Mouse (Mus musculus) stomach, embryonic 14.5 days (tissue): ENCODE results near the gene Gm15557. TPM values are rescaled to one million over a fixed set of nuclear protein-coding genes. Genes with fewer than 3 reads are reported as not detected.

Experiments
- ATAC-seq: fragments of 200-750 bp; cut with Nextera tagmentation; 2 replicates; pipeline ENCODE4 v1.8.0; 2017; ENCODE audit warnings: low read depth, moderate TSS enrichment; ENCODE audit not compliant: insufficient number of reproducible peaks, insufficient read depth, low FRiP score
- H3K27ac ChIP-seq: fragments of 300-500 bp; sonication (generic); 2 replicates; pipeline ENCODE4 v1.5.1; 2014; ENCODE audit warnings: mild to moderate bottlenecking, low read length, moderate library complexity, mixed read lengths
- H3K27me3 ChIP-seq: fragments of 300-500 bp; sonication (generic); 2 replicates; pipeline ENCODE4 v1.6.1; 2014; ENCODE audit warnings: low read length, control low read depth, mixed read lengths; ENCODE audit not compliant: control insufficient read depth, insufficient read depth
- H3K36me3 ChIP-seq: fragments of 300-500 bp; sonication (generic); 2 replicates; pipeline ENCODE4 v1.6.1; 2014; ENCODE audit warnings: mild to moderate bottlenecking, control low read depth, low read length, moderate library complexity, mixed read lengths; ENCODE audit not compliant: control insufficient read depth, insufficient read depth
- H3K4me1 ChIP-seq: fragments of 300-500 bp; sonication (generic); 2 replicates; pipeline ENCODE4 v1.6.1; 2014; ENCODE audit warnings: low read length, control low read depth, mixed read lengths; ENCODE audit not compliant: control insufficient read depth, insufficient read depth
- H3K4me2 ChIP-seq: fragments of 300-500 bp; sonication (generic); replicated peaks from 2 replicates; pipeline ENCODE4 v1.6.1; 2014; ENCODE audit warnings: low read depth, low read length, control low read depth
- H3K4me3 ChIP-seq: fragments of 300-500 bp; sonication (generic); 2 replicates; pipeline ENCODE4 v1.5.1; 2014; ENCODE audit warnings: low read depth, low read length, control low read depth
- H3K9ac ChIP-seq: fragments of 300-500 bp; sonication (generic); replicated peaks from 2 replicates; pipeline ENCODE4 v1.6.1; 2014; ENCODE audit warnings: low read depth, mild to moderate bottlenecking, control low read depth, low read length, moderate library complexity, mixed read lengths
- H3K9me3 ChIP-seq: fragments of 300-500 bp; sonication (generic); 2 replicates; pipeline ENCODE4 v1.6.1; 2016; ENCODE audit warnings: low read depth, low read length, control low read depth; ENCODE audit not compliant: control insufficient read depth
- WGBS: fragments of 180-500 bp; shearing (Covaris S2); extraction: QIAGEN DNeasy Blood & Tissue Kit; methylation state at CpG from one replicate; pipeline ENCODE4 v1.1.7; 2014; 5-methylcytosine and 5-hydroxymethylcytosine counted together
- polyA plus RNA-seq: library from polyadenylated mRNA; unstranded; fragments of >200 nt; fragmentation: Nextera tagmentation; extraction: Ambion mirVana; gene quantifications from 2 replicates; pipeline ENCODE4 v1.2.1, GENCODE M21; 2014

Gene Gm15557
- polyA plus RNA-seq, 1 experiment from 2014 or later, result not detected

GRCm38 (mm10) chr2:155928711-155929345, 11.7 kb upstream of the Gm15557 start:
- 74% methylated on average over 7 of the region's 7 CpGs for WGBS
- H3K9ac ChIP-seq, result peak overlapping the region; percentile 50
- no peaks in the 10 kb centered on the region for H3K27me3 ChIP-seq
- ATAC-seq, result no peak
- H3K27ac ChIP-seq, result no peak overlapping the region
- no peaks in the 10 kb centered on the region for H3K36me3 ChIP-seq
- peaks cover 7% of the 10 kb centered on the region for H3K4me1 ChIP-seq
- peak overlapping the region; percentile 56 for H3K4me3 ChIP-seq
- H3K4me2 ChIP-seq, result peak overlapping the region; percentile 75
- no peaks in the 10 kb centered on the region for H3K9me3 ChIP-seq

GRCm38 (mm10) chr2:155929531-155930442, 10.7 kb upstream of the Gm15557 start, which contains the start of gene Uqcc1:
TSS of gene Uqcc1 (minus strand) at chr2:155930310.
- under 1% methylated on average over 38 of the region's 38 CpGs for WGBS
- peak within 1 kb of the TSS; percentile 50 for H3K9ac ChIP-seq
- peak within 1 kb of the TSS; percentile 88 for H3K27ac ChIP-seq

GRCm38 (mm10) chr2:155939897-155940529, 515 bp upstream of the Gm15557 start:
- Histone ChIP-seq H3K4me1 (peaks cover 10% of the 10 kb centered on the region), H3K4me3 (no peak overlapping the region), H3K4me2 (no peak overlapping the region), H3K27me3 (no peaks in the 10 kb centered on the region), H3K36me3 (no peaks in the 10 kb centered on the region), H3K9ac (no peak overlapping the region), H3K27ac (no peak overlapping the region), H3K9me3 (no peaks in the 10 kb centered on the region)
- no peak for ATAC-seq
- 68% methylated on average over 7 of the region's 7 CpGs for WGBS

More at GRCm38 (mm10) chr2:155929531-155930442, 10.7 kb upstream of the Gm15557 start, which contains the start of gene Uqcc1:
- peak; percentile 88 for ATAC-seq
- Histone ChIP-seq H3K36me3 (no peaks in the 10 kb centered on the region), H3K4me1 (peaks cover 7% of the 10 kb centered on the region), H3K27me3 (no peaks in the 10 kb centered on the region), H3K4me3 (peak within 1 kb of the TSS; percentile 56), H3K4me2 (peak within 1 kb of the TSS; percentile 75), H3K9me3 (no peaks in the 10 kb centered on the region)

- no peak overlapping the region for H3K4me3 ChIP-seq
- H3K9me3 ChIP-seq, result no peaks in the 10 kb centered on the region
- no peak for ATAC-seq
- H3K9ac ChIP-seq, result no peak overlapping the region
- H3K36me3 ChIP-seq, result no peaks in the 10 kb centered on the region
- no peak overlapping the region for H3K27ac ChIP-seq
- no peaks in the 10 kb centered on the region for H3K27me3 ChIP-seq
- peaks cover 19% of the 10 kb centered on the region for H3K4me1 ChIP-seq
- H3K4me2 ChIP-seq, result no peak overlapping the region
- WGBS, result 84% methylated on average over 40 of the region's 40 CpGs
Observed at GRCm38 (mm10) chr2:155941697-155942442, 1.3 kb downstream of the Gm15557 start.

- peaks cover 19% of the 10 kb centered on the region for H3K4me1 ChIP-seq
- no peak overlapping the region for H3K27ac ChIP-seq
- H3K4me2 ChIP-seq, result peak overlapping the region; percentile 22; the same call in 1 of the 2 replicates
- no peak overlapping the region for H3K4me3 ChIP-seq
- no peak overlapping the region for H3K9ac ChIP-seq
- ATAC-seq, result no peak
- no peaks in the 10 kb centered on the region for H3K9me3 ChIP-seq
- no peaks in the 10 kb centered on the region for H3K36me3 ChIP-seq
- no peaks in the 10 kb centered on the region for H3K27me3 ChIP-seq
- 5% methylated on average over 8 of the region's 8 CpGs for WGBS
Observed at GRCm38 (mm10) chr2:155943463-155943862, 2.9 kb downstream of the Gm15557 start.

GRCm38 (mm10) chr2:155944685-155945084, 4.2 kb downstream of the Gm15557 start:
- Histone ChIP-seq H3K4me2 (0 out of 2 replicates have a peak overlapping the region, but pooled peaks have one; percentile 14), H3K9ac (no peak overlapping the region)

GRCm38 (mm10) chr2:155945124-155945523, 4.6 kb downstream of the Gm15557 start, which contains the start of gene Gdf5:
TSS of gene Gdf5 (minus strand) at chr2:155945367.
- Histone ChIP-seq H3K9me3 (no peaks in the 10 kb centered on the region), H3K4me2 (0 out of 2 replicates have a peak within 1 kb of the TSS, but pooled peaks have one; percentile 14), H3K4me1 (peaks cover 19% of the 10 kb centered on the region), H3K36me3 (no peaks in the 10 kb centered on the region), H3K9ac (no peak within 1 kb of the TSS), H3K4me3 (0 out of 2 replicates have a peak within 1 kb of the TSS, but pooled peaks have one; percentile 2), H3K27me3 (no peaks in the 10 kb centered on the region), H3K27ac (peak within 1 kb of the TSS; percentile 55; the same call in 1 of the 2 replicates)
- 27% methylated on average over 13 of the region's 13 CpGs for WGBS
- no peak for ATAC-seq

More at GRCm38 (mm10) chr2:155944685-155945084, 4.2 kb downstream of the Gm15557 start:
- Histone ChIP-seq H3K27ac (peak overlapping the region; percentile 55; the same call in 1 of the 2 replicates), H3K27me3 (no peaks in the 10 kb centered on the region), H3K4me1 (peaks cover 19% of the 10 kb centered on the region), H3K36me3 (no peaks in the 10 kb centered on the region), H3K9me3 (no peaks in the 10 kb centered on the region), H3K4me3 (0 out of 2 replicates have a peak overlapping the region, but pooled peaks have one; percentile 2)
- no peak for ATAC-seq
- WGBS, result 81% methylated on average over 4 of the region's 4 CpGs
